Mouse (Mus musculus) ovary, postnatal 14 days (tissue): Measurements from ENCODE around the gene Dnal1.

Source experiments
- DNase-seq: peaks from one replicate; pipeline ENCODE4 v3.0.0; 2022; ENCODE audit warnings: low spot score

Dnal1 gene

DNA sequence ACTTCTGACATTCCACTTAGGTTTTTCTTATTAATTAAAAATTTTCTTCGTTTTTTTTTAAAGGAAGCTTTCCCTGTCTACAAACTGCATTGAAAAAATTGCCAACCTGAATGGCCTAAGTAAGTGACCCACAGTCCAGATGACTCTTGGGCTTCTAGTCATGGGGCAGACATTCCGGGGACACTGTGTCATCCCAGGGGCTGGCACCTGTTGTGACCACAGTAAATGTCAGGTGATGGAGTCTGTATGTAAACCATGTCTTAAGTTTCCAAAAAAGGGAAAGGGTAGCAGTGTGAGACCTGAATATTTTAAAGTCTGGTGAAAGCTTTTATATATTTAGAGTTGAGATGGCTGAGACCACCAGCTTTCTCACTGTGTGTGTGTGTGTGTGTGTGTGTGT lies 12.7 kb downstream of the Dnal1 start:
- DNase-seq = no peak

DNA sequence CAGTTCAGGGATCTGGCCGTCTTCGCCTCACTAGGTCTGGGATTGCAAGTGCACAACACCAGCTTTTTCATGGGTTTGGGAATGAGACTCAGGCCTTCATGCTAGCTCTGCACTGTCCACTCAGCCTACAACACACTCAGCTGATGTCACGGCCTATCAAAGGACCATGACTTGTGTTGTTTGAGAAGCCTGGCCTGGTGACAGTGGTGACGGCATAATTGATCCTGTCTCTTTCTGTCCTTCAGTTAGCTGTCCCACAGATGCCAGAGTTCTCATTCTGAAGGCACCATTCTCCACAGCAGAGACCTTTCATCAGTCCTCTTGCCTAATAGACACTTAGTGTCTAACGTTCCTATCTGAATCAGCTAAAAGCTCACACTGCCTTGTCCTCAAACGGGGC lies 14.4 kb downstream of the Dnal1 start:
- DNase-seq = no peak

DNA sequence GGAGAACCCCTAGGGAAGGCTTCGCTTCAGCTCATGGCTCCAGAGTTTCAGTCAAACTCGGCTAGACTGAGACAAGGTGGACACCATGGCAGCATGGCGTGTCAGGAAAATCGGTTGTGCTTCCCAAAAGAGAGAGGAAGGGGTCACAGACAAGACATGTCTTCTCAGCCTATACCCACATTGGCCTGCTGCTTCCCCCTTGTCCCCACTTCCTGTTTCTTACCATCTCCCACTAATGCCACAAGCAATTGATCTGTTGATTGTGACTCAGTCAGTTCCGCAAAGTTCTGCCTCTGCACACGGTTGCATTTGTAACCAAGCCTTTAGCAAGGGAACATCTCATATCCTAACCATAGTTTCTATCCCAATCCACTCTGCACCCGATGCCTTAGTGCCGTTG lies 15.8 kb downstream of the Dnal1 start:
- DNase-seq = no peak

DNA sequence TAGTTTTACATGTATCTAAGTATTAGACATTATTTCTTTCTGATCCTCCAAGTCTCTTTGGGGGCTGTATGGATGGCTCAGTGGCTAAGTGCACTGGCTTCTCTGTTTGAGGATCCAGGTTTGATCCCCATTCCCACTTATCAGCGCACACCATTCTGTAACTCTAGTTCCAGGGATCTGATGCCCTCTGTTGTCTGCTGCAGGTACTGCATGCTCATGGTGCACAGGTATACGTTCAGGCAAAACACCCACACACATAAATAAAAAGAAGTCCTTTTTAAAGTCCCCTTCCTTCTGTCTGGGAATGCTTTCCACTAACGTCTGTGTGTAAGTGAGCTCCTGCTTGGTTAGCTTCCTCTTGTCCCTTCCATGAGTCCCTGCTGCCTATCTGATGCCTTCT lies 18.1 kb downstream of the Dnal1 start:
- no peak for DNase-seq

DNA sequence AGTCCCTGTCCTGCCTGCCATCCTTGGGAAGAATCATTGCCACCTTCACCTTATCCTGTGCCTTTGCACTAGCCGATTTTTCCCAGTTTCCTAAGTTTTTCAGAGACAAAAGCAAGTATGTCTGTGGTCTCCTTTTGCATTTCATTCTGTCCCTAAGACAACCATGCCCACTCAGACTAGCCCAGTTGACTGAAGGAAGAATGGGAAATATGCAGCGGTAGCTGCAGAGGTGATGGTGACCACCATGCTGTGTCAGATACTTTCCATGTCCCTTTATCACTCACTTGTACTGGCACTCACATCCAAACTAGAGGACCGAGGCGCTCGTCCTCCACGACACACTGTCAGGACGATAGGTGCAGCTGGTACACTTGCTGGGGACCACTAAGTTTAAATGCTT lies 23.0 kb downstream of the Dnal1 start:
- DNase-seq = no peak

DNA sequence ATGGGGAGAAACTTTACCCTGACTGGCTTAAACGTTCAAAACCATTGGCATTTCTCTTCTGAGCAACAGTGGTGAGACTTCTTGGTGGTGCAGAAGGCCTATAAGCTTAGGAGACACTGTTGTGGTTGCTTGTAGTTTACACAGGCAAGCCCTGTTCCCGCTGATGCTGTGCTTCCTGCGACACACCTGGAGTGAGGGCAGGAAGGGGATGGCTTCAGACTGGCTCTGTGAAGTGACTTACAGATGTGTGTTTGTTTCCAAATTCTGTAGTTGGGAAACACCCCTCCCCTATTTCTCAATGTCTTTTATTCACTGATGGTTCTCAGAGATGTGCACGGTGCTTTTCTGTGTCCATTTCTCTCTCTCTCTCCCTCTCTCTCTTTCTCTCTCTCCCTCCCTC lies 26.0 kb downstream of the Dnal1 start:
- DNase-seq = no peak

DNA sequence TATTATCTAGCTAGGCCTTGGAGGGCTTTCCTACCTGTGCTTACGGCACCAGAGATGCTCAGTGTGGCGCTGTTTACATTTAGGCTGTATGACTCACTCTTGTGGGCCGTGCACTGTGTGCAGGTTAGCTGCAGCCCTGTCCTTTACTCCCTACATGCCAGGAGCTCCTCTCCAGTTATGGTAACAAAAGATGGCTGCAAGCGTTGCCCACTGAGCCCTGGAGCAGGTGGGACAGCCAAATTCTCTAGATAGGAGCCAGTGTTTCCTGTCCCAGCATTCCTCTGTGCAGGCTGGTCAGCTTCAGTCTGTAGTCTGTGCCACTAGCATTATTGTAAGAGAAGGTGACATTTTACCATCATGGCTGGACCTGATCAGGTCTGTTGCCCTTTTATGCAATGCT lies 27.1 kb downstream of the Dnal1 start:
- DNase-seq = no peak

DNA sequence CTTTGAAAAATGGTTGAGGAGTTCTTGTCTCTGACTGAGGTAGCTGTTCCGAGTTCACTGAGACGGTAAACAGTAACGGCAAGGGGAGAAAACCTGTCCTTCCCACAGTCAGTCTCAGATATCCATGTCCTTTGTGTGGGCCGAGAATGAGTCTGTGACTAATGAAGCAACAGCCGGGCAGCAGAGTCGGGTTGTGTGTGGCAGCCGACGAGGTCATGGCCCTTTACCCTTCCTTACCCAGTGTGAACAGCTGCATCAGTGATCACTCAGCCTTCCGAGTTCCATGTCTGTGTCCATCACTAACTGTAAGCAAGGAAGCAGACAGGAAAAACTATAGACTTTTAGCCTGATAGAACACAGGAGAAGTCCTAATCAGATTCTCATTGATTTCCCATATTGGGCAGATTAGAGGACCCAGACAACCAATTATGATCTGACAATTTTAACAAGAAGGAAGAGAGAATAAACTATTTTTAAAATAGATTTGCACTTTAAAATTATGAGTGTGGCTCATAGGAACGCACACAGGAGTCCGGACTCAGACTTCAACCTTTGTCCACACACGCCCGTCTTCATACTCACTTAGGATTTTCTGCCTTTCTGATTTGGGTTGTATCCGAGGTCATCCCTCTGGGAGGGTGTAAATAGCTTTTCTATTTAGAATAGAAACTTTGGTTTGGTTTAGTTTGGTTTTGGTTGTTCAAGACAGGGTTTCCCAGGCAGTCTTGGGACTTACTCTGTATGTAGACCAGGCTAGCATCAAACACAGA lies 28.3 kb downstream of the Dnal1 start:
- no peak for DNase-seq

DNA sequence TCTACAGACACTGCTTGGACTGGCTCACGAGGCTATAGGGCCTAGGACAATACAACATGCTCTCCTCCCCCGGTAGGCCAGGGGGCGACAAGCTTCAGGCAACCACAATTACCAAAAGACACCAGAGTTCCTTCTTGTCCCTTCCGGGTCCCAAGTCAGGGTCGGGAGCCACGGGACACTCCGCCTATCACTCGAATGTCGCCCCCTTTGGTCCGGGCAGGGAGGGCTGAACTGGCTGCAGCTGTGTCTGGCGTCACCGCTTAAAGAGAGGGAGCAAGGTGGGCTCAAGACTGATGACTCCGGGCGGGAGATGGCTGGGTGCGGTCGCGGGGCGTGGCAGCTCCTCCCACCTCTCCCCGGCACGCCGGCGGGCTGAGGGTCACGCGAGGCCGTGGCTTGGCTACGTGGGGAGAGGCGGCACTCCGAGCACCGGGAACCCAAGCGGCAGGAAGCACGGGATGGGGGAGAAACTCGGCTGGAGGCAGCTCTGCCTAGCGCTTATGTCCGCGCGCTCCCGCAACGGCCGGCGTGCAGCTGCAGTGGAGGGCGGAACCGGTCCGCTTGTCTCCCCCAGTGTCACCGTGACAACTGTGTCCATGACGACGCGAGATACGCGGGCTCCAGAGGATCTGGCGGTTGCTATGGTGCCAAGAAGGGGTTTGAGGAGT lies 33.9 kb downstream of the Dnal1 start, which contains the start of gene Pnma1:
TSS of gene Pnma1 (minus strand) at position 536 of the 668 bp plus-strand sequence.
- DNase-seq = peak; percentile 55

DNA sequence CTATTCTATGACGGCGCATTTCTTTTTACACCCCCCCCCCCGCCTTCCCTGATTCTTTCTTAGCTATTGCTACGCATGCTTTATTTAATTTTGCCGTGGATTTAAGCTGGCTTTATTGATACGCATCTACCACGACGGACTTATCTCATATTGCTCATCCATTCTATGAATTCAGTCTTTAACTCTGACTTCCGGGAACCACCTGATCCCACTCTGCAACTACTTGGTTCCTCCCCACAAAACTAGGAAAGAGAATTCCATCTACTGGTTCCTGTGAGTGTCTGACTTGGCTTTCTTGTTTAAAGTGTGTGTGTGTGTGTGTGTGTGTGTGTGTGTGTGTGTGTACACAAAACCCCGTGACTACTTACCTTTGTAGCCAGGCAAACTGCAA lies 34.5 kb downstream of the Dnal1 start:
- no peak for DNase-seq

DNA sequence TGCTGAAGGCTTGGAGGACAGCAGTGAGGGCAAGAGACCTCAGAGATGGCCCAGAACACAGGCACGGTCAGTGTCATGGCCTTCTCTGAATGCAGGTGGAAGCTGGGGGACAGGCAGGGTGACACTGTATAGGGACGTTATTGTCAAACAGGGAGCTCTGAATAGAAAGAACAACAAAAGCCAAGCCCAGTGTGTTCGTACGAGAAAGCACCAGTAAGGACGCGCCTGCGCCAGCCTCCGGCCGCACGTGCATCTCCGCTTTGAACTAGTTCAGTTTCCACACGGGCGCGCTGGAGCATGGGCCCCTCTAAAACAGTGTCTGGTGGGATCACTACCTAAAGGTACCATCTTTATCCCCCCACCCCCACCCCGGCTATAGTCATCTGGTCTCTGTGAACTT lies 35.8 kb downstream of the Dnal1 start:
- DNase-seq = no peak

DNA sequence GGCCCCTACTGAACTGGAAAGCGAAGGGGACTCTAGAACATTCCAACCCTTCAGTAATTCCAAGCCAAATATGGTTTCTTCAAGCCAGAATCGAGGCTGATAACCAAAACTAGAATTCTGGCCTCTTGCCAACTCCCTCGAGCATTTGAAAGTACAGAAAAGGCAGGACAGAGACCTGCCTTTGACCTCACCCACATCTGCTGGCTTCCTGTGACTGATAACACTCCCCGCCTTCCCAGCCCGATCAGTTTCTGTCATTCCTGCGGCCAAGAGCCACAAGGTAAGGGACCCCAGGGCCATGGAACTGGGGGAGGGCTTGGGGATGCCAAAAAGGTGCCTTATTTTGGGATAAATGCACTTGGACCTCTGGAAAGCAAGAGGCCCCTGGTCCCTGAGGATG lies 36.8 kb downstream of the Dnal1 start:
- no peak for DNase-seq

DNA sequence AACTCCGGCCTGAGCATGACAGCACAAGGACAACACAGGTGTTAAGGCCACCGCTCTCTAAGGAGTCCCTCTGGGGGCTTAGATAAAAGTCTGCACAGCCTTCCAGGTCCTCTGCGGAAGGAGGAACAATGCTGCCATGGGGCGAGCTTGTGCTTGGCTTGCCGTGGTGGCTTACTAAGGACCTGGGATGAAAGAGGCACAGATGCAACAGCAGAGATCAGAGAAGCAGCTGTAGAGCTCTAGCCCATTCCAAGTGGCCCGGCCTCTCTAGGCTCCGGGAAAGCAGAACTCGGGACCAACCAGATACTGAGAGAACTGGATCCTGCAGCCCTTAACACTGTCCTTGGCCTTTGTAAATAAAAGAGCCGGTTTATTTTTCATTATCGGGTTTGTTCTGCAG lies 37.7 kb downstream of the Dnal1 start:
- DNase-seq = no peak

DNA sequence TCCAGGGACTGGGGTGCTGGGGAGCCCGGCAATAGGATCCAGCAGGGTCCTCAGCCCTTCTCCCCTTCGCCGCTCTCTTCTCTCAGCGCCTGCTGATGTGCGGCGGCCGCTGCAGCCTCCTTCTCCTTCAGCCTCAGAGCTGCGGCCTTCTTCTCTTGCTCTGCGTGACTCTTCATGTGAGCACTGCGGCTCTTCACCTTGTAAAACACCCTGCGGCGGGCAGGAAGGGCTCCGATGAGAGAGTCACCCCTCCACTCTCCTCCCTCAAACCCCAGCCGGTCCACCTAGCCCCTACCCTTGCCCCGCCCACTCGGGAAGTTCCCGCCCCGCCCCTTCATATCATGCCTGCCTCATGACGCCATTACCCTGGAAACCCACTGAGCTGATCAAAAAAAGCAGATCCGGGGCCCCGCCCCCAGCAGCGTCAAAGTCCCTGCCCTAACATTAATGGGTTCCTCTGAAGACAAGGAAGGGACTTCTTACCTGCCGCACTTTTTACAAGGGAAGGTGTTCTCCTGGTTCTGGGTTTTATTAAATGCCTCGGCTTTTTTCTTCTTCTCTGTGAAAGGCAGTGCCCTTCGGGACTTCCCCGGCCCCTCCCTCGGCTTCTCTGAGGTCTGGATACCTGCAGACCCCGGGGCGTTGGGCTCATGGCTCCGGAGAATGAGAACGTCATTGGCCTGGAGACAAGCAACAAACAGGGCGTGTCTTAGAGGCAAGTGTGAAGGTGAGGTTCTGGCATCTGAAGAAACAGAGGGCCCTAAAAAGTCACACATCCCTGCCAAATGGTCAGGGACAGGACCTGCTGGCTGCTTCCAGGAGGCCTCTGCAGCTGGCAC lies 38.4 kb downstream of the Dnal1 start:
- DNase-seq = no peak

DNA sequence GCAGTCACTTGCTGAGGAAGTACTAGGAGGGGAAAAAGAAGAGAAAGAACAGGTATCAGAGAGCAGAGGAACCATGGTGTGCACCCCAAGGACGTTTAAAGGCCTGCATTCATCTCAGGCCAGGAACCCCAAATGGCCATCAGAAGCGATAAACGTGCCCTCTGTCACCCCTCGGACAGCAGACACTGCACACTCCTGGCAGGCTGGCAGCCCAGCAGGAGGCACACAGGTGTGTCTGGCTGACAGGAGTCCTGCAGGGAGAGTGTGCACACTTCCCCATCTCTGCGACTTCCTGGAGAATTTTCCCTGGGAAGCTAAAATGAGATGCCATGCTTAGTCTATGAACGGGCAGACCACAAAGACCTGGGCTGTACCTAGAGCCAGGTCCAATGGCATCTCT lies 39.2 kb downstream of the Dnal1 start:
- DNase-seq = no peak

DNA sequence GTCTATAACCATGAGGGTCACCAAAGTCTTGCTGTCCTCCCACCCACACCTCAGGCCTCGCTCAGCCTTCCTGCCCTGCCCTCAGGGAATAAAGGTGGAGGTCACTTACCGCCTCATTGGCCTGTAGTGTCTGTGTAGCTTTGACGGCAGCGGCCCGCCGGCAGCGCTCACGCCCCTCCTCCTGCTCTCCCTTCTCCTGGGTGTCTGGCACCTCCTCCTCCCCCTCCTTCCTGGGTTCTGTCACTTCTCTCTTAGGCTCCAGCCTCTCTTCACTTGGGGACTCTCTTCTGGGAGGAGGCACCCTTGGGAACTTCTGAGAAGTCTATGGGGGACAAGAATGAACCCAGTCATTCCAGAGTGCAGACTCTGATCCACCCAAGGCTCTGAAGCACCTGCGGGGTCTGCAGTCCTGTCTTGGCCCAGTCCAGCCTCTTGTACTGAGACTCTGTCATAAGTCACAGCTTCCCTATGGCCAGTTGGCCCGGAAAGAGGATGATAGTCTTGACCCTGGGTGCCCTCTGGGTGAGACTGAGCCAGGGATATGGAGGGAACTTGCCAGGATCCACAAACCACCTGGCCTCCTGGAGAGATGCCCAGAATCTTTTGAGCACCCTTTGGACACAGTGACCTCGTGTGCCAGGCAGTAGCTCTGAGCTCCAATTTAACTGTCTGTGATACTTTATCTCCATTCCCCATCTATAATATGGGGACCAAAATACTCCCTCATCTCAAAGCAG lies 40.8 kb downstream of the Dnal1 start:
- no peak for DNase-seq

DNA sequence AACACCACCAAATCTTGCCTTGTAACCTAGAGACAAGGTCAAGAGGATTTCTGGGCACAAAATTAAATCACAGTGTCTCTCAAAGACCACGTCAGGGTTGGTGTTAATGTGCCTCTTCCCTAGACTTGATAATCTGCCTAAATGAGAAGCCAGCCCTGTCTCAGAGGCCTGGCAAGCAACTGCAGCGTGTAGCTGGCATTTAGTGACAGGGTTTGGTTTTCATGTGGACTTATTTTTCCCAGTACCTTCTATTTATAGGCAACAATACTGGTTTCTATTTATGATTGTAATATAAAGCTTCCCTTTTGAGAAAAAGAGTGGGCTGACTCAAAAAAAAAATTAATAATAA lies 41.3 kb downstream of the Dnal1 start:
- no peak for DNase-seq

DNA sequence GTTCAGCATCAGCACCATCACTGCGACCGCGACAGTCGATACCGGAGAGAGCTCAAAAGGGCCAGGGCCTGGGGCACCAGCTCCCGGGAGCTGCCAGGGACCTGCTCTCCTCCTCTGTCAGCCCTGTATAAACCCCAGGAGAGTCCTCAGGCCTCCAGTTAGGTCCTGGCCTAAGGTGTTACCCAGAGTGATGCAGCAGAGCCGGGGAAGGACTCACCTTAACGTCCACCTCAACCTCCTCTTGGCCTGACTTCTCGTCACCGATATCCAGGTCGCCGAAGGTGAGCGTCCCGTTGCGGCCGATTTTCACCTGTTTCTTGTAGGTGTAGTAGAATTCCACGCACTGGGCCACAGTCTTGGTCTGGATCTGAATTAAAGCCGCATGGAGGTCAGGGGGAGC lies 42.0 kb downstream of the Dnal1 start:
- no peak for DNase-seq

DNA sequence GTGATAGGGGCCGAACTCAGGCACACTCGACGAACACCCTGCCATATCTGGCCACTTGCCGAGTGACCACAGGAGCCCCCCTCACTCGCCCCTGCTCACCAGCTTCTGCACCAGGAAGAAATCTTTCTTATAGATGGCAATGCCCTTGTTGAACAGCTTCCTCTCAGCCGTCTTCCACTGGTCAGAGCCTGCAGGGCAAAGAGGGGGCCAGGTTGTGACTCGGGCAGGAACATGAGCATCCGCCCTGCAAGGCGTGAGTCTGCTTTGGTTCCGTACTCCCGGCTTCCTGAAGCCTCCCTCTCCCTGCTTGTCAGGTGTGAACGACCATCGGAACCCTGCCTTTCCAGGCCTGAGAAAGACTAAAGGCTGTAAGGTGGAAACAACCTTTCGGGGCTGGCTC lies 44.0 kb downstream of the Dnal1 start:
- no peak for DNase-seq

DNA sequence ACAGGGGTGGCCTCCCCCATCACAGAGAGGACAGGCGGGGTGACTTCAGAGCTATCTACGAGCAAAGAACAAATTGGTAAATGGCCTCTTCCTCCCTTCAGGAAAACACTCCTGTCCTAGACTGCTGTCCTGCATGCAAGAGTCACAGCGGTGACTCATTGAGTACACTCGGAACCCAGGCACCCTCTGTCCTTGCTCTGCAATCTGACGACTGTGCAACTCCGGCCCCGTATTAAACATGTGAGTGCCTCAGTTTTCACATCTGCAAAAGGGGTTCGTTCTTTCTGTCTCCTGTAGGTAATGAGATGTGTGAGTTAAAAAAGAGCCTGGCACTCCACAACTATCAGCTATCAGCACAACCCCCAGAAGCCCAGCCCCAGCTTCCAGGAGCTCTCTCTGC lies 46.3 kb downstream of the Dnal1 start:
- DNase-seq = no peak

DNA sequence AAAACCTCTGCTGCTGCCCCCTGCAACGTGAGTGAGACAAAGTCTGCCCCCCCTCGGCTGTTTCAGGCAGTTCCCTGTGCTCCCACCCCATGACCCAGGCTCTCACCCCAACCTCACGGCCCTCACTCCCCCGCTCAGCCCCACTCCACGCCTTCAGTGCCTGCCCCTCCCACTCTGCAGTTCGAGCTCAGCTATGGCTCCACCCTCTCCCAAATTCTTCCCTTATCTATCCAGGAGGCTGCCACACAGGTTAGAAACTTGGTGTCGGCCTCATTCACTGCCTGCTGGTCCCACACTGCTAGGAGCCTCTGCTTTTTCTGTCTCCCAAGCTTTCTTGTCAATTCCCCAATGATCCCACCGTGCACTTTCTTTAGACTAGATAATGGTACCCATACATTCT lies 47.0 kb downstream of the Dnal1 start:
- DNase-seq = no peak

DNA sequence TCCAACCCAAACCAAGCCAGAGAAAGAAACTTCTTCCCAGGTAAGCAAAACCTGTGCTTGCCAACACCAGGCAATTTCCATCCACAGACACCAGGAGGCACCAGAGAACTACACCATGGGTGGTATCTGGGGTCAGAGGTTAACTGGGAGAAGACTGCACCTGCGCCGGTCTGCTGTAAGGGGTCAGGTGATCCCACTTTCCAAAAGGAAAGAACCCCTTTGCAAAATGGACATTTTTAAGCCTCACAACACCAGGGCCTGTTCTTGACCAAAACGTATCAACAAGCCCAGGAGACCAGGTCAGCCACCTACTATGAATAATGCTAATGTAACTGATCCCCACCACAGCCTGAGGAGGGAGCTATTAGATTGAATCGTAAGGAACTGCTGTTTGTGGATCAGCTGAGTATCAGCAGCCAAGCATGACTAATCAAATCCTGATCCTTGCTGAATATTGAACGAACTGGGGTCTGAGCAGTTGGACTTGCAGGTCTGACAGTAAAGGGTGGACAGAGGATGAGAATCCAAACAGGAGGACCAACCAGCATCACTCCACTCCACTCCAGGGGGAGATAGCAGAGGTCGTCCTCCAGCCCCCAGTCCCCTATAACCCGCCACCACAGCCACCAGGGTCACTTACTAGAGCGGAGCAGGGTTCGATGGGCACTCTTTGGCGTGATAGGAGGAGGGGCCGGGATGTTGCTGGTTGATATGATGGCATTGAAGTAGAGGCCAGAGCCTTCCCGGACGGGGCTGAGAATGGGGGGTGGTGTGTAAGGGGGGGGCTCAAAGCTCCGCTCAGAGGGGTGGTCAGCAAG lies 47.7 kb downstream of the Dnal1 start:
- no peak for DNase-seq
